Mouse (Mus musculus) olfactory bulb, adult 2 months (tissue): Measurements from ENCODE around the gene Zfp638. TPM values are rescaled to one million over a fixed set of nuclear protein-coding genes. Genes with fewer than 3 reads are reported as not detected.
"Not testable (repeated sequence)": the region's sequence is repeated elsewhere in the genome, so short reads cannot be mapped to it uniquely, and the experiment has no call there.

ENCODE experiments used
- H3K27ac ChIP-seq: fragments of 200-500 bp; 2 replicates; pipeline ENCODE4 v1.5.1; 2012; ENCODE audit warnings: low read depth, low read length; ENCODE audit not compliant: insufficient read depth
- H3K4me1 ChIP-seq: fragments of 200-500 bp; 2 replicates; pipeline ENCODE4 v1.6.1; 2012; ENCODE audit warnings: low read length; ENCODE audit not compliant: control insufficient read depth, insufficient read depth
- H3K4me3 ChIP-seq: fragments of 200-500 bp; 2 replicates; pipeline ENCODE4 v1.5.1; 2012; ENCODE audit warnings: mild to moderate bottlenecking, low read depth, low read length, moderate library complexity; ENCODE audit not compliant: insufficient read depth
- CTCF ChIP-seq: fragments of 200-500 bp; IDR thresholded peaks from 2 replicates; pipeline ENCODE4 v1.5.1; 2012; ENCODE audit warnings: low read depth, mild to moderate bottlenecking, low read length, moderate library complexity; ENCODE audit not compliant: insufficient read depth
- POLR2A ChIP-seq: fragments of 200-500 bp; IDR thresholded peaks from 2 replicates; pipeline ENCODE4 v1.6.1; 2012; ENCODE audit warnings: mild to moderate bottlenecking, low read depth, low read length, moderate library complexity; ENCODE audit not compliant: insufficient read depth
- WGBS: fragments of 180-500 bp; shearing (Covaris S2); methylation state at CpG from one replicate; pipeline ENCODE4 v1.1.7; 2018; 5-methylcytosine and 5-hydroxymethylcytosine counted together
- polyA plus RNA-seq: library from polyadenylated mRNA; stranded (reverse); fragments of >200 nt; gene quantifications from 2 replicates; pipeline ENCODE4 v1.2.4, GENCODE M21; 2012; ENCODE audit warnings: low replicate concordance; ENCODE audit not compliant: missing spikeins, insufficient read depth, insufficient read length

Gene Zfp638
- polyA plus RNA-seq = 241 TPM in 1 of 2 replicates, not detected in the other

DNA sequence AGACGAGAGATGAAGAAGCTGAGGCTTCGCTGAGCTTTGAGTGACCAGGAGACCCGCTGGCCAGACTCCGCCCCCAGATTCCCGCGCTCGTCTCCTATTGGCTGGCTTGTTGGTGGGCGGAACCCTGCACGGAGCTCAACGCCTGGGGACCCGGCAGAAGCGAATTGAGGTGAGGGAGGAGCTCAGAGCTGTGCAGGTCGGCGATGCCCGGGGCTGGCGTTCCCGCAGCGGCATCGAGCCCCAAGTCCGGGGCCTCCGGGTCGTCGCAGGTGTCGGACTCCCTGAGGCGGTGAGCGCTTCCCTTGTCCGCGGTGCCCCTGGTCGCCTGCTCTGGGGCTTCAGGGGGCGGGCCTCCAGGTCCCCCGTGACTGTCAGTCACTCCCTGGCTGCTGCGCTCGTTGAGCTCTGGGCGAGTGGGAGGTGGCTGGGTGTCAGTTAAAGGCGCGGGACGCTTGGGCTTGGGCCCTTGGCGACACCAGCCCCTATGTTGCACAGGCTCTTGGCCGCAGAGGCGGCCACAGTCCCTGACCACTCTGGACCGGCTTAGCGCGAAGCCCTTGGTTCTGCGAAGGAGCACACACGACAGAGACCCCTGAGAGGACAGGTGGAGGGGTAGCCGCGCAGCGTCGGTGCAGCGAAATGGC lies at the start of gene Zfp638:
TSS of gene Zfp638 (plus strand) at position 156 of the 644 bp plus-strand sequence.
- peak within 1 kb of the TSS; percentile 77 for H3K4me3 ChIP-seq
- peak within 1 kb of the TSS; percentile 27 for H3K27ac ChIP-seq
- under 1% methylated on average over 50 of the region's 50 CpGs for WGBS
- TF ChIP-seq CTCF (no peak), POLR2A (peak; percentile 65)
- H3K4me1 ChIP-seq = peaks cover 8% of the 10 kb centered on the region; the same call in 1 of the 2 replicates

- H3K4me1 ChIP-seq = no peaks in the 10 kb centered on the region
- no peak overlapping the region for H3K27ac ChIP-seq
- 64% methylated on average over 1 of the region's 1 CpGs for WGBS
- H3K4me3 ChIP-seq = no peak overlapping the region
- TF ChIP-seq CTCF = no peak
- no peak for TF ChIP-seq POLR2A
Measured at GRCm38 (mm10) chr6:83818996-83819395, 47.9 kb upstream of the Zfp638 start.

DNA sequence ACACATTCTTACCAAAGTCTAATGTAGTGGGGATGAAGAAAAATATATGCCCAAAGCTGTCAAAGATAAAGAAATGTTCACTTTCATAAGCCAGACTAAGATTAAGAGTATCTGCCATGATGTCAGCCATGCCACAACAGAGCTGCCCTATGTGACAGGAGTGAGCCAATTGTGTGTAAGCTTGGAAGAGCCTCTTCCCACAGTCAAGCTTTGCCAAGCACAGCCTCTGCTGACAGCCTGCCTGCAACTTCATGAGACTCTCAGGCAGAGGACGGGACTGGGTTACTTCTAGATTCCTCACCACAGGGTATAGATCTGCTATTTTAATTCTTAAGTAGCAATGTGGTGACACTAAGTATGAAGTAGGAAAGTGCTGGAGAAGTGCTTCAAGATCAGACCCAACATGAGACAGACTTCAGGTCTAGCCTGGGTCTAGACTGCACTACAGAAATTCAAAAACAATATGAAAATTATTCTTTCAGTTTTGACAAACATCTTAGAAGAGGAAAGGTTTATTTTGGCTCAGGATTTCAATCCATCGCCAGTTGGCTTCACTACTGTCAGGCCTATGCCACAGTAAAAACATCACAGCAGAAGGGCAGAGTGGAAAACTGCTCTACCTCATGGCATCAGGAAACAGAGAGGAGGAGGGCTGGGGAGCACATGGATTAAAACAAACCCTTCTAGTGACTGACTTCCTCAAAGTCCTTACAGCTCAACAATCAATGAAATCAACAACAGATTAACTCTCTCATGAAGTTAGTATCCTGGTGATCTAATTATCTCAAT lies 46.0 kb upstream of the Zfp638 start:
- no peak for TF ChIP-seq CTCF
- Histone ChIP-seq H3K4me3 (no peak overlapping the region), H3K4me1 (no peaks in the 10 kb centered on the region), H3K27ac (no peak overlapping the region)
- WGBS = 67% methylated on average over 2 of the region's 2 CpGs

- 63% methylated on average over 2 of the region's 2 CpGs for WGBS
- Histone ChIP-seq H3K4me1 (no peaks in the 10 kb centered on the region), H3K27ac (no peak overlapping the region), H3K4me3 (no peak overlapping the region)
- TF ChIP-seq CTCF (no peak), POLR2A (no peak)
Measured at GRCm38 (mm10) chr6:83821856-83822255, 45.1 kb upstream of the Zfp638 start.

DNA sequence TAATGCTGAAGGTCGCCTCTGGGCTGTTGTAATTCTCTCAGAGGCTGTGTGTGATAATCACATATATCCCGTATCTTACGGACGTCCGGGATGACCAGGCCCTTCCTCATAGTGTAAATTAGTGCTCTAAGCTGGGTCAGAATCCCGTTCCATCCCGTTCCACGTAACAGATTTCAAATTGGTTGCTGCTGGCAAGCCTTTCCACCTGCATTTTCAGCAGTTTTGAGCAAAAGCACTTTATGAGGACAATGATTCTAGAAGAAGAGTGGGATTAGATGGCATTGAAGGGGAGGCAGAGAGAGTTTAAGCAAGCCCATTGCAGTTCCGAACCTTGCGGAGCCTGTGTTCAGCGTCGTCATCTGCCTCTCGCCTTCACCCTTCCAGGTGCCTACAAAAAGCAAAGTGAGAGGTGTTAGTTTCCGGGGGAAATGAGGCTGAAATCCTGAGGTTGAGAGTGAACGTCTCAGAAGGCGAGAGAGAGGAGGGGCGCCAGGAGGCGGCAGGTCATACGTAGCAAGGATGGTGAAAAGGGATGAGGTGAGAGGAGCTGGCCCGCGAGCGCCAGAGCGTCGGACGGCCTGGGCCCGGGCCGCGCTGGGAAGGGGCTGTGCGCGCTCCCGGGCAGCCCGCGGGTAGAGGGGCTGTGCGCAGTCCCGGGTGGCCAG lies 35.8 kb upstream of the Zfp638 start:
- TF ChIP-seq CTCF (no peak), POLR2A (no peak)
- Histone ChIP-seq H3K4me1 (no peaks in the 10 kb centered on the region), H3K4me3 (peak overlapping the region; percentile 73), H3K27ac (peak overlapping the region; percentile 66; the same call in 1 of the 2 replicates)
- 2% methylated on average over 35 of the region's 35 CpGs for WGBS

- TF ChIP-seq POLR2A = peak; percentile 97
- no peak for TF ChIP-seq CTCF
- Histone ChIP-seq H3K27ac (peak within 1 kb of the TSS; percentile 66), H3K4me3 (peak within 1 kb of the TSS; percentile 73), H3K4me1 (no peaks in the 10 kb centered on the region)
- under 1% methylated on average over 37 of the region's 37 CpGs for WGBS
Measured at GRCm38 (mm10) chr6:83831606-83832123, 35.2 kb upstream of the Zfp638 start, which contains the start of gene Paip2b. TSS of gene Paip2b (minus strand) at chr6:83831741.

GRCm38 (mm10) chr6:83832393-83832792 lies 34.5 kb upstream of the Zfp638 start:
- not testable (repeated sequence) for H3K4me3 ChIP-seq, H3K4me1 ChIP-seq
- 43% methylated on average over 1 of the region's 1 CpGs for WGBS
- H3K27ac ChIP-seq = 0 out of 2 replicates have a peak overlapping the region, but pooled peaks have one; percentile 55

DNA sequence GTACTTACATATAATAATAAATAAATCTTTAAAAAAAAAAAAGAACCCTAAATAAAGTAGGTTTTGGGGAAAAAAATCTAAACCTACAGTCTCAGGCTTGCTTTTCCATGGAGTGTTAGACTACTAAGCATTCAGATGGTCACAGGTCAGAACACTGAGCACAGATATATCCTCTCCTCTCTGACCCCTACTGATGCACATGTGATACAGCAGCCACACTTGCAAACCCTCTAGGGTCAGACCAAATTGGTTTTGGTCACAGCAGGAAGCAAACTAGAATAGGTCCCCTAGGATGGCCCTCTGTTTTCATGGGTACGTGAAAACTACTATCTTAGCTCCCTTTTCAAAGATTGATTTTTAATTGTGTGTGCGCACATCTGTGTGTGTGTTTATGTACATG lies 30.1 kb upstream of the Zfp638 start:
- Histone ChIP-seq H3K4me1 (no peaks in the 10 kb centered on the region), H3K27ac (no peak overlapping the region), H3K4me3 (no peak overlapping the region)
- WGBS = 94% methylated on average over 2 of the region's 2 CpGs
- TF ChIP-seq POLR2A = no peak
- no peak for TF ChIP-seq CTCF

DNA sequence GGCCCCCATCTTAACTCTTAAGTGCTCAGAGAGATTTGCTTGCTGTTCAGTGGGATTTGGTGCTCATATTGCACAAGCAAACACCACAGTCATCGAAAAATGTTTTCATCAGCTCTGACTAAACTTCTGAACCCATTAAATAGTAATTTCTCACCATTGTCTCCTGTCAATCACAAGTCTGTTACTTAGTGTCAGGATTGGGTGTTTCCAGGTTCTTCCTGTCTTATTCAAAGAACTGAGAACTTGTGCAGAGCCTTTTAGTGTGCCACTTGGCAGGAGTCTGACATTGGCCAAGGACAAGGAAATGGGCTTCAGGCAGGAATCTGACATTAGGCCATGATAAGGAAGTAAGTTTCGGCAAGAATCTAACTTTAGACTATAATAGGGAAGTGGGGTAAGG lies 28.9 kb upstream of the Zfp638 start:
- Histone ChIP-seq H3K4me1 (no peaks in the 10 kb centered on the region), H3K27ac (no peak overlapping the region), H3K4me3 (no peak overlapping the region)
- TF ChIP-seq POLR2A = no peak
- no peak for TF ChIP-seq CTCF
- WGBS = 84% methylated on average over 2 of the region's 2 CpGs
